Mouse (Mus musculus): ENCODE measurements at regions not wholly inside any gene's neighbourhood (a gene's known extent, or its start where the extent isn't known, plus 50 kb on each side); places are given as distances from the start of the nearest gene placed in this dataset.

DNA sequence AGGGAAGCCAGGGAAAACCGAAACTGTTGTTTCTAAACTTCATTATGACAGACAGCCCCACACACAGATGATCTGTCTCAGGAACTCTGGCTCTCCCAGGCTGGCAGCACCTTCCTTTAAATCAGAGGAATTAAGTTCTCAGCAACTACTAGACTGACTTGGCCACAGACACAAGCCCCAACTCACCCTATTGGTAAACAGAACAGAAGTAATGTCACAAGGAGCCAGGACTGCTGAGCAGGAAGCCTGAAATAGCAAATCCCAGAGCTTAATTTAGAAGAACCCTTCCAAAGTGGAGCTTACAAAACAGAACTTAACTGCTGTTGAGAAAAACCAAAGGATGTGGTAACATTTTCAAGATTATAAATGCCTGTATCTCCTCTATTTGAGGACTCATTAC lies 174.8 kb downstream of the Nfkbiz start:
- no peak for DNase-seq (ENCODE audit: low spot score)

GRCm38 (mm10) chr16:55636667-55637450 lies 201.8 kb downstream of the Nfkbiz start:
- no peak for DNase-seq (ENCODE audit: low spot score)

DNA sequence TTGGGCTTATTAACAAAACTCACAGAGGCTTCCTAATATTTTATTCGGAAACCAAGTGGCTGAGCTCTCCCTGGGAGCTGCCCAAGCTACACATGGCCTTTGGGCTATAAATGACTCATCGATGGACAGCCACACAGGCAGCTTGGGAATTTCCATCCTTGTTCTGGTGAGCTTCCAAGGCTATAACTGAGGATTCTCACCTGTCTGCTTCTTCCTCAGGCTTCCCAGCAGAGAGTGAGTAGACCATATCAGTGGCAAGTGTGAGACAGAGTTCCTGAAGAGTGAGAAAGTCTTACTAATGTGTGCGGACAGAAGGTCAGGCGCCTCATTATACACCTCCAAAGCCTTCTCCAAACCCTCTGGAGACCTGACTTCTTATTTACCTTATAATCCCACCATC lies 202.5 kb downstream of the Nfkbiz start:
- DNase-seq (ENCODE audit: low spot score): no peak

DNA sequence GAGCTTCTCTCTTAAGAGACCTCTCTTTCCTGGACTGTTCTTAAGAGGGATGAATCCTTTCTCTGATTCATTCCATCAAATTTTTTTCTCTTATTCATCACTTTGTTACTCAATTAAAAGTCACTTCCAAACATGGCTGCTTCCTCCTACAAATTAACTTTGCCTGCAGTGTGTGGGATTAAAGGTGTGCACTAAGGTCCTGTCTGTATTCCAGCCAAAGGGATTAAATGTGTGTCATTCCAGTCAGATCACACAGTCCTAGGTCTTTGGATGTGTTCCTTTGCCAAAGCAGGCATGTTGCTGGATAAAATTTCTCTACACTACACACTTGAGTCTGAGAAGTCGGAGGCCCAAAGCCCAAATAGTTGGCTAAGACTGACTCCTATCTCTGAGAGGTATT lies 204.0 kb downstream of the Nfkbiz start:
- DNase-seq (ENCODE audit: low spot score): no peak

GRCm38 (mm10) chr16:55632220-55632619 lies 206.5 kb downstream of the Nfkbiz start:
- DNase-seq (ENCODE audit: low spot score): no peak

DNA sequence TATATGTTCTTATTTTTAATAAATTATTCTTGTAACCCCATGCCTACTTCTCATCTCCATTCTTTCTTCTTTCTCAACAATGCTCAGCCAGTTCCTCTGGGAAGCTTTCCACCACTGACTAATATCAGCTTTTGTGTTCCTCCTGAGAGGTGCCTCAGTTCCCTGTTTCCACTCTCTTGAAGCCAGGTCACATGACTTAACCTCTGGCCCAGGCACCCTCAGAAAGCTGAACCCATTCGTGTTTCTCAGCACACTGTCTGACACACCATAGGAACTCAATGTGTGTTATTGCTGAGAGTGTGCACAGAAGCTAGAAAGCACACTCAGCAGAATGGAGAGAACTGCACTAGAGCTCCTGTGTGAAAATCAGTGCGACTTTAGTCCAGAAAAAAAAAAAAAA lies 207.1 kb downstream of the Nfkbiz start:
- DNase-seq (ENCODE audit: low spot score): no peak

- no peak for DNase-seq (ENCODE audit: low spot score)
These were observed 207.7 kb downstream of the Nfkbiz start for GRCm38 (mm10) chr16:55631048-55631447.

DNA sequence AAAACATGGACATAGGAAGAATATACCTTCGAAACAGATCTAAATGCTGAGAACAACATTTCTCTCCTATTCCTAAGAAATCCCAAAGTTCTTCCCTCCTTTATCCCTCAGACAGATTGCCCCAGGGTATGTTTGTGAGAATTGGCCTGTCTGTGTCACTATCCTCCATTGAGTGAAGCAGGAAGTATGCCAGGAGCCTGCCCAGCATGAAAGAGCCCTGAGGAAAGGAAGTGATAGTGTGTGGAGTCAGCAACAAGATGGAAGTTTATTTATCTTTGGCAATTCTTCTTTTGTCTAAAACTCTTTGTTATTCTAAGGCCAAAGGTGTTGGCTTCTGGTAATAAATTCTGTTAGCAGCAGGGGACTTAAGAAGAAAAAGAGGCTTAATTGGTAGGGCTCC lies 211.2 kb downstream of the Nfkbiz start:
- no peak for DNase-seq (ENCODE audit: low spot score)

DNA sequence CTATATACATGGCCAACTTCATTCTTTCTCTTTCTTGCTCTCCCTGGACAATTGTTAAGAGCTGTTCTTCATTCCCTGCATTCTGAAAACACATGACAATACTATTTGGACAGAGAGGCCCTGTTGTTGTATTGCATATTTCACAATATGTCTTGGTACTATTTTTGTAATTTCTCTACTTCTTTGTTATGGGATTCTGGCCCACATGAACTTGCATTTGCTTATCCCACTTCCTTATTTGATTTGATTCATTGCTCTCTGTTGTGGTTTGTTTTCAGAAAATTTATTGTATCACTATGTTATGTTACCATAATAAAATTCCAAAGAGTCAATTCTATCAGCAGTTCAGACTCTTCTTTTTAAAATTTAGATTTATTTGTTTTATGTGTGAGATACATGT lies 215.3 kb downstream of the Nfkbiz start:
- DNase-seq (ENCODE audit: low spot score): no peak

GRCm38 (mm10) chr16:55619731-55620130 lies 219.0 kb downstream of the Nfkbiz start:
- DNase-seq (ENCODE audit: low spot score): no peak

GRCm38 (mm10) chr16:55617958-55618357 lies 220.7 kb downstream of the Nfkbiz start:
- DNase-seq (ENCODE audit: low spot score): no peak

DNA sequence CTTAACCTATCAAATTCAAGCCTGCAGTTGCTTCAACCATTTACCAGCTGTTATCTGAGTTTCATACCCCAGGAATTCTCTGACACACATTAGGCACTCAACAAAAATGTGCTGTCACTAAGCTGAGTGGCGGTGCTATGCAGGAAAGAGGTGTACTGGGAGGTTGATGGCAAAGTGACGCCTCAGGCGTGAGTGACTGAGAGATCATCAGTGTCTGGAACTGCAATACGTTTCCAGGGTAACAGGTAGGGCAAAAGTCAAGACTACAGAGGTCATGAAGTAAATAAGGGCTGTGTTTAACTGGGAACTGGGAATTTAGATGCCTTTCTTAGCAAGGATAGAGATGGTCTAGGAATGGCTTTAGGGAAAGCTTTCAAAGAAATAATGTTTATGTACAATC lies 221.2 kb downstream of the Nfkbiz start:
- no peak for DNase-seq (ENCODE audit: low spot score)

DNA sequence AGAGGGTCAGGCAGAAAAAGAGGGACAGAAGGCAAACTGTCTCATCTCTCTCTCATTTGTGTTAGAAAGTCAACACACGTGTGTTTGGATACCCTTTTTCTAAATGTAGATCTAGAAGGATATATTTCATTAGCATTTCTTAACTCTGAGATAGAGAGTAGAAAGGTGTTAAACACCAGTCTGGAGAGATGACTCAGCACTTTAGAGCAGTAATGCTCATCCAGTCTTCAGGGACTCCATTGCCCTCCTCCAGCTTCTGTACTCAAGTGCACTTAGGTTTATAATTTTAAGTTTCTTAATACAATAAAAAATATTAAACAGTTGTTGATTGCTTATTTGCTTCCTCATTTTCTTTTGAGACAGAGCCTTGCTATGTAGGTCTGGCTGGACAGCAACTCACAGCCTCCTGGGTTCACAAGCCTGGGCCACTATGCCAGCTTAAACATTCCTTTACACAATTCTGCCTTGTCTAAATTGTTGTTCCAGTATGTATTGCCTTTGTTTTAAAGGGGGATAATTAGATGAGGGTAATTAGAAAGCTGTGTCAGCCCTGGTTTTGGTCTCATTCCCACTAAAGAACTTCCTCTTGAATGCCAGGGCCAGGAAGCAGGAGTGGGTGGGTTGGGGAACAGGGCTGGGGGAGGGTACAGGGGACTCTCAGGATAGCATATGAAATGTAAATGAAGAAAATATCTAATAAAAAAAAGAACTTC lies 222.1 kb downstream of the Nfkbiz start:
- no peak for DNase-seq (ENCODE audit: low spot score)

GRCm38 (mm10) chr16:55612873-55613272 lies 225.8 kb downstream of the Nfkbiz start:
- DNase-seq (ENCODE audit: low spot score): no peak

GRCm38 (mm10) chr16:55612001-55612400 lies 226.7 kb downstream of the Nfkbiz start:
- no peak for DNase-seq (ENCODE audit: low spot score)

GRCm38 (mm10) chr16:55611172-55611571 lies 227.5 kb downstream of the Nfkbiz start:
- DNase-seq (ENCODE audit: low spot score): no peak

DNA sequence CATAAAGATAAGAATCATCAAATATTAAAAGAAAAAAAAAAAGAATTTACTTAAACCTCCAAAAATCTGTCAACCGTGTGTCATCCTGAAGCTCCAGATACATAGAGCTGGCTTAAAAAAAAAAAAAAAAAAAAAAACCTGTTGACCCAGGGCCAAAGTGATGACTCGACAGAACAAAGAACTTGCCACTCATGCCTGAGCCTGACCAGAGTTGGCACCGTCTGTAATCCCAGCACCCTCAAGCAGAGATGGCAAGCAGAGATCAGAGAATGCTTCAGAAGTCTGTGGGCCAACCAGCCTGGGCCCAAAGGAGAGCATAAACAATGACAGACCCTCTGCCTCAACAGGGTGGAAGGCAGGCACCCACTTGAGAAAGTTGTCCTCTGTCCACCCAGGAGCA lies 230.3 kb downstream of the Nfkbiz start:
- DNase-seq (ENCODE audit: low spot score): no peak

DNA sequence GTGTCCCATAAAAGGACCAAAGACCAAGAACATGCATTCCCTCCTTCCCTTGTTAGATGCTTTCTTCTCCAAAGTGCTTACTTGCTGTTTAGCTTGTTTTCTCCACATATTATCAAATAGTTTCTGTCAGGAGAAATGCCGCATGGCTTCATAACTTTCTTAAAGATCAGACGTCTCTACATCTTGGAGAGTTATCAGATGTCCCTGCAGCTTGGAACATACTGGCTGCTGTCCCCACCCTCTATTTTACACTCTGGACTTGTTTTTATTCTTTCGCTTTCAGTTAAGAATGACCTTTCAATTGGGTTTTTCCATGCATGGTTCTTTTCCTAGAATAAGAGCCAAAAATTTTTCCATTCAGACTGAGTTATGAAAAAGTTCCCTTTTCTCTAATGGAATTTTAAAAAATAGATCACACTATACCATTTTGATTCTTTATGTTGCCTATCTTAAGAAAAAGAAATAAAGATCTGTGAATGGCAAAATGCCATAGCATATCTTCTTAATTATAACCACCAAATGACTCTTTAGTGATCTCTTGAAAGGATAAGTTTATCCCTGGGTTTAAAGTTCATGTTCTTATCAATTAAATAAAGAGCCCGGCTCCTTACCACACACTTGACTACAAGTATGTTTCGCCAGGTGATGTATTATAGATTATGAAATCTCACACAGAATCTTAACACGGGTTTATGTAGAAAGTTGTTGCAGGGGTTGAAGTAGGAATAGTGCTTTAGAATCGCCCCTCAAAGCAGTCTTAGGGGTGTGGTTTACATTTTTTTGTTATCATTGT lies 232.1 kb downstream of the Nfkbiz start:
- DNase-seq (ENCODE audit: low spot score): no peak

DNA sequence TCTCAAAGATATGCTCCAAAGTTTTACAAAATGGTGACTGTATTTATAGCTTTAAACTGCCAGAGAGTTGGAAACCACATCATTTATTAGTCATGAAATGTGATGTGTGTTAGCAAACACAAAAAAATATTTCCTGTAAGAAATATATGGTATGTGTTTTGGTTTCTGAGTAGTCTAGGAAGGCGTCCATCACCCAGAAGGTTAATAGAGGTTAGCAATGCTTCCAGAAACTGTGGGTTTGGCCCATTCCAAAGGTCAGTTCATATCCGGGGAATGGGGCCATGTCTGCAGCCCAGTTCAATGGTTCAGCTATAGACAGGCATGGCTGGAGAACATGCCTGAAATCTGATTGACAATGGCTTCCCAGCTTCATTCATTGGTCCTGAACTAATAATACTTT lies 235.1 kb downstream of the Nfkbiz start:
- no peak for DNase-seq (ENCODE audit: low spot score)

- DNase-seq (ENCODE audit: low spot score): no peak
These were observed 249.2 kb downstream of the Nfkbiz start for GRCm38 (mm10) chr16:55589382-55589956.

GRCm38 (mm10) chr16:55587138-55587537 lies 251.6 kb downstream of the Nfkbiz start:
- DNase-seq (ENCODE audit: low spot score): no peak

DNA sequence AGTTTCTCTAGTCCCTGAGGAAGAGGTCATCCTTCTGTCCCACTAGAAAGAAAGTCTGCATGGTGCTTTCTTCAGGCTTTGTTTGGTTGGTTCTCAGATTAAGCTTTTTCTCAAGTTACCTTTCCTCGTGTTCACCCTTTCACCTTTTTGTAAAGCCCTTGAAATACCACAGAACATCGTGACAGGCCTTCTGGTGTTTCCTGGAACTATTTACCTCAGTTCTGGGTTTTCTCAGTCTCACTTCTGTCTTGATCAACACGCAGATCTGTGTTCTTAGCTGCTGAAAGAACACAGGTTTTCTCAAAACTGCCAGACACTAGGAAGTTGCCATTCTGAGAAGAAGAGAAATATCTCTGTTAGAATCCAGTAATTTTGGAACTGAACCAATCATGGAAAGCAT lies 255.8 kb downstream of the Nfkbiz start:
- DNase-seq (ENCODE audit: low spot score): no peak

Data from urinary bladder, adult 2 months (tissue).